Mouse (Mus musculus) gonadal fat pad, adult 2 months (tissue): ENCODE data around the gene Taok2. TPM values are rescaled to one million over a fixed set of nuclear protein-coding genes. Genes with fewer than 3 reads are reported as not detected.
A peak's percentile ranks its signal among the peaks of the same experiment; 100 is the strongest.
"Not testable (repeated sequence)": the region's sequence is repeated elsewhere in the genome, so short reads cannot be mapped to it uniquely, and the experiment has no call there.

Experiments used
- DNase-seq: peaks from one replicate; pipeline ENCODE4 v3.0.0-alpha.2; 2012; ENCODE audit warnings: low read depth
- polyA plus RNA-seq: library from polyadenylated mRNA; depleted of rRNA; stranded (reverse); fragments of >200 nt; gene quantifications from 2 replicates; pipeline ENCODE4 v1.2.3, GENCODE M21; 2012; rRNA removed

The Taok2 gene
- polyA plus RNA-seq: 55.9 and 62.6 TPM in 2 replicates

DNA sequence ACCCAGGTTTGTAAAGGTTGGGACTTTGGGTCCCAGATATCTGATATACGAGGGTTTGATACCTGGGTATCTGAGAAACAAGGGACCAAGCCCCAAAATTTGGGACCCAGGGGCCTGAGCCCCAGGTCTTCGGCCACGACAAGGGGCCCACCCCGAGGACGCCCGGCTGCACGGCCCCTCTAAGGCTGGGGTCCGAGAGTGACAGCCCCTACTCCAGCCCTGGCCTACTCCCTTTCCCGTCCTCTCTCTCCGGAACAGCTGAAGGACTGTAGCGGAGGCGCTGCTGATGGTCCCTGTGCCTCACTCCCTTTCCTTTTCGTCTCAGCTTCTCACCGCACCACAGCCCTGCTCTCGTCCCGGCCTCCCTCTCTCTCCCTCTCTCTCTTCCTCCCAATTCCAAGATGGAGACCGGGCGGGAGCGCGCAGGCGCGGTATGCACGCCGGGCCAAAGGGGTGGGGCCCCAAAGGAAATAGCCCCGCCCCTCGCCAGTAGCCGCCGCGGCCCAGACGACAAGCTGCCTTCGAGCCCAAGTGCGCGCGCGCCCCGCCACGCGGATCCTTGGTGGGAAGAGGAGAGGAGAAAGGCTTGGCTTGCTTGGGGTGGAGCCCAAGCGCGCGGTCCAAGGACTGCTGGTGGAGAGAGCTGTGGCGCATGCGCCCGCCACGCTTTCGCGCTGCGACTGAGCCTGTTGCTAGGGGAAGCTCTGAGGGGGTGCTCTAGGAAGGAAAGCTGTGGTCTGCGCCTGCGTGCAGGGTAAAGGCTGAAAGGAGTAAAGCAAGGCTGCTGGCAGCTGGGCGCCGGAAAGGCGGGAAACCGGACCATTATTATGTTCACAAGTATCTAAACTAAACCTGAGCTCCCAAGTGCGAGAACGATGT is at the start of gene Taok2:
Gene Taok2, minus strand, starts transcription at position 418 of the 879 bp plus-strand sequence.
- peak; percentile 58 for DNase-seq

DNA sequence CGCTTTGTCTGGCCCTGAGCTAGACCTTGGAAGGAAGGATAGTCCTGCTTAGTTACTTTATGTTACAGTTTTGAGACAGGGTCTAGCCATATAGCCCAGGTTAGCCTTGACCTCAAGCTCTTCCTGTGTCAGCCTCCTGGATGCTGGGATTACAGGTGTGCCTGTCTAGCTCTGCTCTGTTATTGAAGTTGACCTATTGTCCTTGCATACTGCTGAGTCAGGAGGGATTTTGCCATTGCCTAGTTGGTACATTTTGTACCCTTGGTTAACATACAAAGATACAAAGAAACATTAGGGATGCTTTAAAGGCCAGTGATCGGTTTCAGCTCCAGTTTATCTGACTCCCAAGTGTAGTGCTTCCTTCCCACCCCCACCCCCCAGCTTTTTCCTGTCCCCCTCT is 48.1 kb upstream of the Taok2 start:
- no peak for DNase-seq

DNA sequence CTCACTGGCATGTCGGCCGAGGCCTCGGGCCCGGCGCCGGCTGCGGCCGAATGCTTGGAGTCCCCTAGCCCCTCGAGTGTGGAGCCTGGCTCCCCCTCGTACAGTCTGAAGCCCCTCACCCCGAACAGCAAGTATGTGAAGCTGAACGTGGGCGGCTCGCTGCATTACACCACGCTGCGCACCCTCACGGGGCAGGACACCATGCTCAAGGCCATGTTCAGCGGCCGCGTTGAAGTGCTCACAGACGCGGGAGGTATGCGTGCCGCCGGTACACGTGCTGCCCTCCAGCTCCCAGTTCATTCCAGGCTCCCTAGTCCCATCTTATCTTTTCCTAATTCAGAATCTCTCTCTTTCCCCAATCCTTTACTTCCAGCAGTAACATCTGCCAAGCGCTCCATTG is 44.5 kb upstream of the Taok2 start:
- DNase-seq: no peak

DNA sequence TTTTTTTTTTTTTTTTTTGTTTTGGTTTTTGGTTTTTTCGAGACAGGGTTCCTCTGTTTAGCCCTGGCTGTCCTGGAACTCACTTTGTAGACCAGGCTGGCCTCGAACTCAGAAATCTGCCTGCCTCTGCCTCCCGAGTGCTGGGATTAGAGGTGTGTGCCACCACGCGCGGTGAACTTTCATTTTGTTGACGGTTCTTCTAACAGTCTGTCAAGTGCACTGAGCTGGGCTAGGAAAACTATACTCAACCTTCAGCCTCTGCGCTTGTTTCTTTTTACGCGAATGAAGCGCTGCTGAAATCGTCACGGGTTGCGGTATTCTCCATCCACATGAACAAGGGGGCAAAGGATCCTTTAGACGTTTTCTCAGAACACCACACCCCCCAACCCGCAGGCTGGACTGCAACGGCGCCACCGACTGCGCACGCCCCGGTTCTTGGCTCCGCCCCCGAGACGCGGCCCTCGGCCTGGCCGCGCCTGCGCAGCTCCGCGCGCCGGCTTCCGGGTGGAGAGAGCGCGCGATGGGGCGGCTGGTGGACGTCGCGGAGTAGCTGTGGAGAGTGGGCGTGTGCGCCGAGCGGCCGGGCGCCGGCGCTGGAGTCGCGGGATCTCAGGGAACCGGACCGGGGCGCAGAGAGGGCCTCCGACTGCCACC is 44.0 kb upstream of the Taok2 start, which contains the start of gene Kctd13:
Gene Kctd13, plus strand, starts transcription at position 496 of the 654 bp plus-strand sequence.
- DNase-seq: peak; percentile 36

DNA sequence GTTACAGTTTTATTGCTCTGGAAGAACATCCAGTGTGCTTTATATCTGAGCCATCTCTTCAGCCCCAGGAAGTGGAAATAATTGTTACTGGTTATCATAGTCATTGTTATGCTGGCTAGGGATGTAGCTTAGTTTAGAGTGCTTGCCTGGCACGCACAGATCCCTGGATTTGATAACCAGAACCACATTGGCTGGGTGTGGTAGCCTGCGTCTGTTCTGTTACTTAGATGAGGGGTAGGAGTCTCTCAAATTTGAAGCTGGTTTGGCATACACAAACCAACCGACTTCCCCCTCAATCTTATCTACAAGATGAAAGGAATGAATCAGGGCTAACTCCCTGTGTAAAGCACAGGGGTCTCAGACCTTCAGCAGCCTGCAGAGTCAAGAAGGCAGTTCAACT is 41.8 kb upstream of the Taok2 start:
- no peak for DNase-seq

DNA sequence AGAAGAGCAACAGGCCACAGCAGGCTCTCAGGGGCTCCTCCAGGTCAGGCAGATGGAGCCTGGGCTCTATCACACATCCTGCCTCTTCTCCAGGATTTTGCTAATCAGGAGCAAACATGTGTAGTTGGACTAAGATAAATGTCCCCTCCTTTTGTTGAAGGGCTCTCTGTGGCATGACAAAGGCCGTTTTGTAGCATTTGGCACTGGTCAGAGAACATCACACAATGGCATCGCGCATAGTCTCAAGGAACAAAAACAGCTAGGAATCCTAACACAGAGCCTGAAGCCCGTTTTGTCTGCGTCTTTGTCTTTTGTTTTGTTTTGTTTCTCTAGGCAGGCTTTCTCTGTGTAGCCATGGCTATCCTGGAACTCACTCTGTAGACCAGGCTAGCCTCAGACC is 39.5 kb upstream of the Taok2 start:
- no peak for DNase-seq

DNA sequence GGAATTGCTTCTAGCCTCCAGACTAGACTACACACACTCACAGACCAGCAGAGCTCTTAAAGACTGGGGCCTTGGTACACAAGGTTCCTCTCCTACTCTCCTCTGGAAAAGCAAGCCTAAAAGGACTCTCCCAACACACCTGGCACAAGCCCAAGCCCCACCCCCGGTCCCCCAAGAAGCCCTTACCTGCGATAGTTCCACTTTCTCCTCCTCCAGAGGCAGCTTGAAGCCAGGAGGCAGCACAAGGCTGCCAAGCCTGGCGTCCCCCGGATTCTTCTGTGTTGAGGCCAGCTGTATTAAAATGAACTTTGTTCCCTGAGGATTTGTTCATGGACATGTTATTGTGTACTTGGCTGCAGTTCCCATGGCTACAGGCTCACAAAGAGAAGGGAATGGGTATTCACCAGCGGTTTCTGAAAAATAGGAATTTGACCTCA is 38.1 kb upstream of the Taok2 start, which contains the start of gene Tmem219:
Gene Tmem219, minus strand, starts transcription at position 294 of the 437 bp plus-strand sequence.
- no peak for DNase-seq

DNA sequence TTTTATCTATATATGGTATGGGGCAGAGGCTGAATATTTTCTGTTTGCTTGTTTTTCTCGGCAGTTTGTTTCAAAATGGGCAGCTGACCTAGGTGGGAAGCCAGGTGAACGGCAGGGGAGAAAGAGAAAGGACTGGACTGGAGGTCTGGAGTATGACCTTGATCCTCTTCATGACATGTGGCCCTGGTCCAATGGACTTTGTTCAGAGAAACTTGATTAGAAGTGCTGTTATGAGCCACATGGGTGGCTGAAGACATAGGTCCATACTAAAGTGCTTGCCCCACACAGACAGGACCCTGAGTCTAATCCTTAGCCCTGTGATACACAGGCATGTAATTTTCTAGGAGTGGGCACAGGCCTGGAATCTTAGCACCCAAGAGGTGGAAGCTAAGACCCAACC is 37.1 kb upstream of the Taok2 start:
- no peak for DNase-seq

DNA sequence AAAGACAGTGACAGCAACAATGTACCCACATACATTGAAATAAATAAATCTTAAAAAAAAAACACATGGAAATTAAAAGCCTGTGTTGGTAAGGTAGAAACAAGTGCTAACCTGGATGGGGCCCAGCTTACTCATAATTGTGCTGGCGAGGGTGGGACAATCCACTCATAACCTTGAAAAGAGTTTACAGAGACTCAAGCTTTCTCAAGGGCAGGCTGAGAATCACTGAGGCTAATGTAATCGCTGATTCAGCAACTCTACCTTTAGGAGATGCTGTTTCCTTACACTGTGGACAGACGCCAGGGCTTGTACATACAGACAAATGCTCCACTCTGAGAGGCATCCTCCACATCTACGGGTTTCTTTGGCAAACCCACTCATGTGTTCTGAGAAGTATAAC is 35.5 kb upstream of the Taok2 start:
- no peak for DNase-seq

DNA sequence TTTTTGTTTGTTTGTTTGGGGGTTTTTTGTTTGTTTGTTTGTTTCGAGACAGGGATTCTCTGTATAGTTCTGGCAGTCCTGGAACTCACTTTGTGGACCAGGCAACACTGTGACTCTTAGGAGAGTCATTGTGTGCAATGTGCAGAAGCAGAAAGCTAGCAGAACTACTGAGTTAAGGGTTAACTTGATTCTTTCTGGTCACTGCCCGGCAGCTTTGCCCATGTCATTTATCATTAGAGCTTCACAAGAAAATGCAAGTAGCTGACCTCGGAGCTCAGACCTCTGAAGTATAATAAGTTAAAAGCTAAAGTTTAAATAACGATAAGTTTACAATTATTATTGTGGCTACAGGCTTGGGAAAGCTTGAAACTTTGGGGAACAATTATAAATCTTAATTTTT is 33.9 kb upstream of the Taok2 start:
- not testable (repeated sequence) for DNase-seq

DNA sequence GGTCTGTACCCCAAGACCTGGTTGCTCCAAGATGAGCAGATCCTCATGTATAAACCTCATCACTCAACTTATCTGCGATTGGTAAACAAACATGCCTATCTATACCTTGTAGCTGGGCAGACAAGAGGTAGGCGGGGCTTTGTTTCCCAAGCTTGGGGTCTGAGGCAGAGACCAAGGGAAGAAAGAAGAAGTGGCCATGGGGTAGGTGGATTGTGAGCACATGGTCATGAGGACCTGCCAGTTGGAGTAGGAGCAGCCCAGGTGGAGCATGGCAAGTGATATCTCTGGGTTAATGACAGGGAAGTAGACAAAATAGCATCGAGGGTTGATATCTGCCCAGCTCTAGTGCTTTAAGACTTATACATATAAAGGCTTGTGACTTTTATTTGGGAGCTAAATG is 30.3 kb upstream of the Taok2 start:
- DNase-seq: no peak

DNA sequence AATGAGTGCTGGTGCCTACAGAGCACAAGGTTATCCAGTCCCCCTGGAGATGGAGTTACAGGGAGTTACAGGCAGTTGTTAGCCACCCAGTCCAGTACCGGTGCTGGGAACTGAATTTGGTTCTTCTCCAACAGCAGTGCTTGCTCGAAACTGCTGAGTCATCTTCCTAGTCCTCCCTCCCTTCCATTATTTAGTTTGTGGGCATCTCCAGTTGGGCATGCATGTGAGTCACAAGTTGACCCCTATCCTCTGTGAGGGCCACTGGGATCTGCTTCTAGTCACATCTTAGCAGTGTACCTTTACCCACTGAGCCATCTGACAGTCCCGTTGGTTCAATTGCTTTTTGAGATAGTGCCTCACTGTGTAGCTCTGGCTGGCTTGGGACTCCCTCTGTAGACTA is 21.1 kb upstream of the Taok2 start:
- no peak for DNase-seq

DNA sequence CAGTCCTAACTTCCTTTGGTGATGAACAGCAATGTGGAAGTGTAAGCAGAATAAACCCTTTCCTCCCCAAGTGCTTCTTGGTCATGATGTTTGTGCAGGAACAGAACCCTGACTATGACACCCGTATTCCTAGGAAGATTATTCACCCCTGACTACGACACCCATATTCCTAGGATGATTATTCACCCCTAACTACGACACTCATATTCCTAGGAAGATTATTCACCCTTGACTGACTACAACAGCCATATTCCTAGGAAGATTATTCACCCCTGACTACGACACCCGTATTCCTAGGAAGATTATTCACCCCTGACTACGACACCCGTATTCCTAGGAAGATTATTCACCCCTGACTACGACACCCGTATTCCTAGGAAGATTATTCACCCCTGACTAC is 15.3 kb upstream of the Taok2 start:
- DNase-seq: not testable (repeated sequence)

DNA sequence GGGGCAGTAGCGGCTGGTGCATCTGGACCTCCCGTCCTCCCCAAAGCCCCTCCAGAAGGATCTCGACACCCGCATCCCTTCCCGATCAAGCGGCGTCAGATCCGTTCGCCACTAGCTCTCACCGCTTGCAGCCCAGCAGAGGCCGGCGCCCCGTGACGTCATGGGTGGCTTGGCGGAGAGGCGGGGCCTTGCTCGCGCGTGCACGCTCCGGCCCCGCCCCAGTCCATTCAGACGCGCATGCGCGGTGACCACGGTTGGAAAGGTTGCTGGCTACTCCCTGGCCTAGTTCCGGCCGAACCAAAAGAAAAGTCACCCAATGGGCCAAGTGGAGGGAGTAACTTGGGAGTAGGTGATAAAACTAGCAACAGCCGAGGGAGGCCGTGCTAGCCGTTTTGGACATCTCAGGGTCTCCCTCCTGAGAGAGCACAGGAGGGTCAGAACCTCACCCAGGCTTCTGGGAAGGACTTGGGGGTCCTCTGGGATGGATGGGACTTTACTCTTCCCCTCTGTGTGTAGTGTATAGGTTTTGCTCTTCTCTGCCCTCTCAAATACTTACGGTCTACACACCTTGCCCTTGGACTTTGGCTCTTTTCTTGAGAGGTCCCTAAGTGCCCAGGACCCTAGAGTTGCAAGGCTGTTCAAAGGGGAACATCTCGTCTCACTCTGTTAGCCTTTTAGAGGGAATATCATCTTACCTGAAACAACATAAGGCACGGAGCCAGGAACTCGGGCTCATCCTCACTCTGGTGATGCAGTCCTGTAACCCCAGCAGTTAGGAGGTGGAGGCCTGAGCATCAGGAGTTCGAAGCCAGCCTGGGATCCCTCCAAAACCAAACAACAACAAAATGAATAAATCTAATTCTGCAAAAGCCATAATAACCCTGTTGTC is 13.8 kb upstream of the Taok2 start:
- DNase-seq: no peak

DNA sequence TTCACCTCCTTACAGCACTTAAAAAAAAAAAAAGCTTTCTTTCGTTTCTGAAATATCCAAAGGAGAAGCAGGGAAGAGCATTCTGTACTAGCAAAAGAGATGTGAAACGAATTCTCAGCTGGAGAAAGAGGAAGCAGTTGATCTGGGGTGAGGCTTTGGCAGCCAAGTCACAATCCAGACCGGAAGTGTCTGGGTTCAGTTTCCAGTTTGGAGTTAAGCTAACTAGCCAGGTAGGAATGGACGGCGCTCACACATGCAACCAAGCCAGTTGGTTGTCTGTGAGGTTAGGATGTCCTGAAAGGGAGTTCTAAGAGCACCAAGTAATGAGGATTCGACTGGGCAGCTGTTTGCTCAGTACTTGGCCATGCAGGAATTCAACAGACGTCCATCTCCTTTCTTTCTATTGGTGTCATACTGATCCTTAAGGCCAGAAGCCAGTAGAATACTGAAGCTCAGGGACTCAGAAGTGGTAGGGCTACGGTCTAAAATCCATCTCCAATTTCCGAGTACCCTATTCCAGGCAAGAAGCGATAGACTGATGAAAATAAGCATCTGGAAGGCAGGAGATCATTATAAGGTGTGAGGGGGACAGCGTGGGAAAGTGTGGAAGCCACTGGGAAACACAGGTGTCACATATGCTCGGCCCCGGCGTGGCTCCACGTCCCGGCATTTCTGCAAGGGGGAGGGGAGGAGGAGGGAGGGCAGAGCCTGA is 13.0 kb upstream of the Taok2 start:
- DNase-seq: no peak

DNA sequence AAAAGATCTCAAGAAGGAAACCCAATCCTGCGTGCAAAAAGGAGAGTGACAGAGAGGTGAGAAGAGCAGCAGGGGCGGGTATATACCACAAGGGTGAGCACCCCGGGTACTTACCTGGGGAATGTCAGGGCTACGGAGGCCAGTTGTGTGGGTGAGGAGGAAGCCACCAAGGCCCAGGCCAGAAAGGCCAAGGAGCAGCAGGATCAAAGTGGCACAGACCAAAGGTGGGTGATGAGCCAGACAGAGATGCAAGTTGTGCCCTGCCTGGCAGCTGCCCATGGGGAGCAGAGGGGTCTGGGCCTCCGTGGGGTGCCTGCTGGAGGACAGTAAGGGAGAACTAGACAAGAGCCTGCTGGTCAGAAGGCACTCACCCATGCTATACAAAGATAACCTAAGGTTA is 12.4 kb upstream of the Taok2 start:
- DNase-seq: no peak

DNA sequence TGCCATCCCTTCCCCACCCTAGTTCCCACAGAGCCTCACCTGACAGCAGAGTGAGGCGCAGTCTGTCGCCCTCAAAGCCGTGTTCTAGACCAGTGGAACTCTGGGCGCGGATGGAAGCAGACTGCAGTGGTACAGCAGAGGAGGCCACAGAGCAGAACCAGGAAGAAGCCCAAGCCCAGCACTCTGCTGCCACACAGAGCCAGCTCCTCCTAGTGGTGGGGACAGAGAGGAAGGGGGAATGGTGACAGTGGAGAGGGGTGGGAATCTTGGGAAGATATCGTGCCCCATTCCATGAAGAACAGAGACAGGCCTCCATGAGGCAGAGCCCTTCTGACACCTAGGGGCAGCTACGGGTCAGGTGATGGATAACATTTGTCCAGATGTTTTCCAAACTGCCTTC is 4.3 kb upstream of the Taok2 start:
- no peak for DNase-seq

DNA sequence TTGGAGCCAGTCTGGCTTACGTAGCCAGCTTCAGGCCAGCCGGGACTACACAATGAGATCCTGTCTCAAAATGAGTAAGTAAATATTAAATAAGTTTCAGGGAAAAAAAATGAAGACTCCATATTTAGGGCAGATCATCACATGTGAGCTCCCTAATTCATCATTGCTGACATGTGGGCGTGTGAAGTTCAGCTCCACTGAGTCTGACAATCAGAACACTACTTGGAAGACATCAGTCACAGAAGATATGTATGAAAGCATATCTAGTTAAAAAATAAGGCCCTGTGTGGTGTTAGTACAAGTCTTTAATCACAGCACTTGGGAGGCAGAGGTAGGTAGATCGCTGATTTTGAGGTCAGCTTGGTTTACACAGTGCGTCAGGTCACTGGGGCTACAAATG is 2.8 kb upstream of the Taok2 start:
- DNase-seq: no peak

DNA sequence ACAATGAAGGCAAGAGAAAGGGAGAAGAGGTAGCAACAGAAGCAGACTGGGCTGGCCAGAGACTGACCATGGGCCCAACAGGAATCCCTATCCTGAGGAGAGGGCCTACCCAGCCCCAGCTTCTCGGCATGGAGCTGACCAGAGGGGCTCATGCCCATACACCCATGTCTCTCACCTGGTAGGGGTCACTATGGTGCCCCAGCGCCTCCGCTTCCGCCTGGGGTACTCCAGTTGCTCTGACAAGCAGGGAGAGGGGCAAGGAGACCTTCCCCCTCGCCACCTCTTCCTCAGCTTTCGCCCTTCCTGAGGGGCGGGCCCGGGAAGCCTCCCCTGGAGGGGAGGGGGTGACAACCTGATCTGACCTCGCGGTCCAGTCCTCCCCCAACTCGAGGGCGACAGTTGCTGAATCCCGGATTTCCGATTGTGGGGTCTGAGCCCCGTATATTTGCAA is 747 bp downstream of the Taok2 start:
- DNase-seq: no peak

DNA sequence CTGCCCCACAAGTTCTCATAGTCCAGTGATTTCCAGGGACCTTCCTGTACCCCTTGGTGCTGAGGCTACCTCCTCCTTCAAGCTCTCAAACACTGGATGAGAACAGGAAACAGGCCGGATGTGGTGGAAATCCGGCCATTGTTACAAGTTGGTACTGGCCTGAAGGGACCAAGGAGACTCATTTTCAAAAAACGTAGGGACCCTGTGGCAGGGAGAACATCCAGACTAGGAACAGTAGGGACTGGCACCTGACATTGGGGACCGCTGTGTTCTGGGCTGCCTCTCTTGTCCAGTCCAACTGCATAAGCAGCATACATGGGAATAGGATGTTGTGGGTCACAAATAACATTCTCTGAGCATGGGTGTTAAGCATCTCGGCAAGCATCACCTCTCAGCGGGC is 3.5 kb downstream of the Taok2 start:
- no peak for DNase-seq

DNA sequence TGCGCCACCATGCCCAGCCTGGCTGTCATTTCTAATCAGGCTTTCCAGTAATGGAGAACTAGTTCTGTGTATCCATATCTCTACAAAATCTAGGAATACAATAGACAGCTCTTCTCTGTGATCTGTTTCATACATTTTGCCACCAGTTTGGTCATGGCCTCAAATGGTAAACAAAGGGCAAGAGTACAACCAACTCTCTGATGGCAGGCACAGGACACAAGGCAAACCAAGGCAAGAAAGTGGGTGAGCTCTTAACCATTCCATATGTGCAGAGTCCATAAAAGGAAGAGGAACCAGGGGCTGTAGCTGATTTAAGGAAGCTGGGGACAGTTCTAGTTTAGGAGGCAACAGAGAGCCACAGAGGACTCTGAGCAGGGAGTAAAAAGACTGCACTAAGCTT is 7.3 kb downstream of the Taok2 start:
- DNase-seq: no peak
